Mouse (Mus musculus): ENCODE measurements around the gene Robo1.
A peak's percentile ranks its signal among the peaks of the same experiment; 100 is the strongest.

Gene Robo1

GRCm38 (mm10) chr16:72934908-72935307 is 626.8 kb downstream of the Robo1 start:
- no peak for DNase-seq (ENCODE audit: low spot score)

- DNase-seq (ENCODE audit: low spot score) = no peak
These were observed 629.1 kb downstream of the Robo1 start for GRCm38 (mm10) chr16:72937183-72937582.

- no peak for DNase-seq (ENCODE audit: low spot score)
These were observed 631.8 kb downstream of the Robo1 start for GRCm38 (mm10) chr16:72939862-72940261.

- DNase-seq (ENCODE audit: low spot score) = no peak
These were observed 632.7 kb downstream of the Robo1 start for GRCm38 (mm10) chr16:72940786-72941185.

GRCm38 (mm10) chr16:72944403-72944802 is 636.3 kb downstream of the Robo1 start:
- DNase-seq (ENCODE audit: low spot score) = no peak

- no peak for DNase-seq (ENCODE audit: low spot score)
These were observed 643.9 kb downstream of the Robo1 start for GRCm38 (mm10) chr16:72951969-72952368.

- DNase-seq (ENCODE audit: low spot score) = no peak
These were observed 651.1 kb downstream of the Robo1 start for GRCm38 (mm10) chr16:72959018-72959702.

- DNase-seq (ENCODE audit: low spot score) = no peak
These were observed 651.7 kb downstream of the Robo1 start for GRCm38 (mm10) chr16:72959823-72960222.

GRCm38 (mm10) chr16:72963782-72964181 is 655.7 kb downstream of the Robo1 start:
- DNase-seq (ENCODE audit: low spot score) = no peak

GRCm38 (mm10) chr16:72967509-72967908 is 659.4 kb downstream of the Robo1 start:
- no peak for DNase-seq (ENCODE audit: low spot score)

GRCm38 (mm10) chr16:72969990-72970389 is 661.9 kb downstream of the Robo1 start:
- no peak for DNase-seq (ENCODE audit: low spot score)

GRCm38 (mm10) chr16:72973685-72974084 is 665.6 kb downstream of the Robo1 start:
- DNase-seq (ENCODE audit: low spot score) = no peak

- DNase-seq (ENCODE audit: low spot score) = no peak
These were observed 666.6 kb downstream of the Robo1 start for GRCm38 (mm10) chr16:72974681-72975080.

GRCm38 (mm10) chr16:72976849-72977576 is 668.9 kb downstream of the Robo1 start:
- DNase-seq (ENCODE audit: low spot score) = no peak

- peak; percentile 71 for DNase-seq (ENCODE audit: low spot score)
These were observed 671.5 kb downstream of the Robo1 start for GRCm38 (mm10) chr16:72979407-72980219.

- no peak for DNase-seq (ENCODE audit: low spot score)
These were observed 682.5 kb downstream of the Robo1 start for GRCm38 (mm10) chr16:72990376-72991167.

- DNase-seq (ENCODE audit: low spot score) = no peak
These were observed 685.1 kb downstream of the Robo1 start for GRCm38 (mm10) chr16:72993189-72993588.

- DNase-seq (ENCODE audit: low spot score) = no peak
These were observed 685.5 kb downstream of the Robo1 start for GRCm38 (mm10) chr16:72993594-72993993.

GRCm38 (mm10) chr16:72995251-72995954 is 687.3 kb downstream of the Robo1 start:
- peak; percentile 36 for DNase-seq (ENCODE audit: low spot score)

- no peak for DNase-seq (ENCODE audit: low spot score)
These were observed 687.9 kb downstream of the Robo1 start for GRCm38 (mm10) chr16:72995955-72996535.

- DNase-seq (ENCODE audit: low spot score) = no peak
These were observed 690.6 kb downstream of the Robo1 start for GRCm38 (mm10) chr16:72998677-72999076.

Data from urinary bladder, postnatal 25 days (tissue).